Mouse (Mus musculus) G1E (cell line): Measurements from ENCODE around the gene Fzd9. TPM values are rescaled to one million over a fixed set of nuclear protein-coding genes. Genes with fewer than 3 reads are reported as not detected.
A peak's percentile ranks its signal among the peaks of the same experiment; 100 is the strongest.

Experiments
- ATAC-seq: 2 replicates; pipeline ENCODE4 v1.8.0; 2016; ENCODE audit warnings: mild to moderate bottlenecking; ENCODE audit not compliant: insufficient number of reproducible peaks, poor library complexity, low FRiP score, severe bottlenecking; ENCODE audit errors: extremely low read depth
- DNase-seq: peaks from one replicate; pipeline ENCODE4 v3.0.0; 2012; ENCODE audit warnings: low spot score
- H3K27me3 ChIP-seq: 2 replicates; pipeline ENCODE4 v1.6.1; 2012; ENCODE audit warnings: mild to moderate bottlenecking, low read length, inconsistent platforms; ENCODE audit not compliant: insufficient read depth
- H3K36me3 ChIP-seq: replicated peaks from 2 replicates; pipeline ENCODE3; 2012; ENCODE audit warnings: mild to moderate bottlenecking, inconsistent platforms
- H3K4me1 ChIP-seq: 2 replicates; pipeline ENCODE4 v1.6.1; 2012; ENCODE audit warnings: low read depth, low read length, inconsistent platforms, mixed read lengths; ENCODE audit not compliant: insufficient read depth
- H3K4me3 ChIP-seq: 2 replicates; pipeline ENCODE4 v1.5.1; 2012; ENCODE audit warnings: low read depth, mild to moderate bottlenecking, inconsistent platforms, low read length, moderate library complexity, mixed read lengths
- H3K9me3 ChIP-seq: replicated peaks from 2 replicates; pipeline ENCODE4 v1.6.1; 2012; ENCODE audit warnings: inconsistent platforms
- CTCF ChIP-seq: IDR thresholded peaks from 2 replicates; pipeline ENCODE4 v1.5.1; 2012; ENCODE audit warnings: low read depth, low read length, inconsistent platforms, mixed read lengths
- GATA1 ChIP-seq: IDR thresholded peaks from 2 replicates; pipeline ENCODE4 v1.6.1; 2012; ENCODE audit warnings: borderline replicate concordance, low read length, inconsistent platforms, mixed read lengths
- GATA2 ChIP-seq: IDR thresholded peaks from 2 replicates; pipeline ENCODE4 v1.6.1; 2012; ENCODE audit warnings: low read depth, low read length, inconsistent platforms, borderline replicate concordance
- POLR2AphosphoS5 ChIP-seq: IDR thresholded peaks from 2 replicates; pipeline ENCODE4 v1.6.1; 2012; ENCODE audit warnings: low read depth, low read length, inconsistent platforms; ENCODE audit not compliant: insufficient replicate concordance
- TAL1 ChIP-seq: conservative IDR thresholded peaks from 2 replicates; pipeline ENCODE4 v1.6.1; 2012; ENCODE audit warnings: low read depth, low read length, inconsistent platforms, mixed read lengths
- polyA plus RNA-seq: library from polyadenylated mRNA; stranded (reverse); fragments of >175 nt; gene quantifications from 2 replicates; pipeline ENCODE4 v1.2.3, GENCODE M21; 2012
- total RNA-seq, 2 experiments: library from RNA; stranded (forward) in 1 of 2; stranded (reverse) in 1 of 2; fragments of 200-1000 nt in 1 of 2; fragments of >200 nt in 1 of 2; fragmentation: Nextera tagmentation in 1 of 2; gene quantifications; 2 replicates each; pipeline ENCODE4 v1.2.3; 2014 to 2017

The Fzd9 gene
- total and polyA plus RNA-seq, 3 experiments: 0.66 TPM; not detected in 2

DNA sequence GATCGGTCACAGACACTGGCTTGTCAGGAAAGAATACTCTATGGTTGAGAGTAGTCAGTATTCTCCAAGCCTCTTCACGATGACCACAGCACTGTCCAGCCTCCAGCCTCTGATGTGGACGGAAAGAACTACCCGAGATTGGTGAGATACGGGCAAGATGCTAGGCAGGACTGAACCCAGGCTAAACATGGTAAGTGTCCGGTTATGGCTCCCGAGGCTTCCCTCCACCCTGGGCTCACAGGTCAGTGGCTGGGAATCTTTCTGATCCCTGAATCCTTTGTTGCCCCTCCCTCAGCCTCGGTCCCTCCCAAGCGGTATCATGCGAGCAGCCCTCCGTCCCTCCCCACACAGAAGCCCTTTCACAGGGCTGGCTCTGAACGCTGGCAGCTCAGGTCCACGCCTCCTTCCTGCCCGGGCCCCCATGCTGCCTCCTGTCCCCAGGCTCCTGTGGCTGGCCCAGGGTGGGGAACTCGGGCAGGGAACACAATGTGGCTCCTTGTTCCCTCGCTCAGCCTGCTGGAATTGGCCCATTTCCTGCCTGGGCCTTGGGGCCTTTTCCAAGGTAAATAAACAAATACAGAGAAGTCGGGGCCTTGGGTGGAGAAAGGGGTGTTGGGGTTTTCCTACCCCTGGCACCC lies 13.0 kb upstream of the Fzd9 start:
- Histone ChIP-seq H3K4me1 (no peaks in the 10 kb centered on the region), H3K27me3 (peaks cover 19% of the 10 kb centered on the region; the same call in 1 of the 2 replicates), H3K9me3 (no peaks in the 10 kb centered on the region), H3K36me3 (no peaks in the 10 kb centered on the region), H3K4me3 (no peak overlapping the region)
- ATAC-seq: no peak
- TF ChIP-seq TAL1: no peak
- TF ChIP-seq GATA2: no peak
- TF ChIP-seq POLR2AphosphoS5: no peak
- TF ChIP-seq CTCF: no peak
- TF ChIP-seq GATA1: no peak
- no peak for DNase-seq

DNA sequence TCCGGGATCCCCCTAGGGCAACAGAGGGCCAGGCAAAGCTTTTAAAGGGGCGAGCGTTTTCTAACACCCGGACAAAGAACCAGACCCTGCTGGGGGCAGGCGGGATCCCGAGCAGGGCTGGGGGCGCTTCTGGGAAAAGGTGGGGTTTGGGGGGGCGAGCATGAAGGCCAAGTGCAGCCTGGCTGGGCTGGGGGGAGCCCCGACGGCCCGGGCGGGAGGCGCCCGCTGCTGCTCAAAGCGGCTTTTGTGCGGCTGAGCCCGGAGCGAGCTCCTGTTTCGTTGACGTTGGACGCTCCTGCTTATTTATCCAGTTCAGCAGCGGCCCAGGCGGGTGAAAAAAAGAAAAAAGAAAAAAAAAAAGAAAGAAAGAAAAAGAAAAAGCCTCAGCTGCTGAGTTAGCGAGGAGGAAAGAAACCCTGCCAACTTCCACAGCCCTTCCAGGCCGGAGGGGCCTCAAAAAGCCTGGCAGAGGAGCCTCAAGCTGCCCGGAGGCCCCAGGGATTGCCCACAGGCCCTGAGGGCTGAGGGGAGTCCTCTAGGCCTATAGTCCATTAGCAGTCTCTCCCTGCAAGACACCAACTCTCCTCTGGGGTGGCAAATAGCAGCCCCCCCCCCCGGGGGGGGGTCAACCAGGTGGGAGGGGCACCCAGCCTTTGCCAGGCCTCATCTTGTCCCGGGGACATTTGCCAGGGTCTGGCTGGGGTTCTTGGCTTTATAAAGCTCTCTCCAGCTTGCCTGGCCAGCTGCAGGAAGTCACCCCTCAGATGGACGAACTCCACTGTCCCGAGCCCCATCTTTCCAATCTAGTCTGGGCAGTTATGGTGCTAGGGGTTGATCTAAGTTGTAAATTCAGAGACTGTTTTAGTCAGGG lies 7.5 kb upstream of the Fzd9 start:
- H3K4me1 ChIP-seq: peaks cover 8% of the 10 kb centered on the region; the same call in 1 of the 2 replicates
- DNase-seq (no peak), ATAC-seq (no peak)
- H3K4me3 ChIP-seq: no peak overlapping the region
- H3K9me3 ChIP-seq: peaks cover 6% of the 10 kb centered on the region
- TF ChIP-seq CTCF: no peak
- no peak for TF ChIP-seq POLR2AphosphoS5
- TF ChIP-seq TAL1: no peak
- TF ChIP-seq GATA2: no peak
- peaks cover 30% of the 10 kb centered on the region for H3K27me3 ChIP-seq
- no peaks in the 10 kb centered on the region for H3K36me3 ChIP-seq

DNA sequence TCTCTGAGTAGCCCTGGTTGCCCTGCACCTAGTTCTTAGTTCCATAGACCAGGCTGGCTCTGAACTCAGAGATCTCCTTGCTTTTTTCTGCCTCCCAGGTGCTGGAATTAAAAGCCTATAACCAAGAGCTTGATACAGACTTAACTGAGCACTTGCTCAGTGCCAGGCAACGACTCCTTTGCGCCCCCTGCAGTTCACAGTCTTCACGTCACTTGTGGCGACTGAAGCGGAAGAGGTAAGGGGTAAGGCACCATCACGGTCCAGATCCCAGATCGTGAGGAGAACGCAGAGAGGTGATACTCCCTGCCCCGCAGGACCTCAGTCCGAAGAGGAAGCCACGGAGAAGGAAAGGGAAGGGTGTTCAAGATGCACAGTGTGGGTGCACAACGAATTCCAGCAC lies 6.5 kb upstream of the Fzd9 start:
- Histone ChIP-seq H3K4me1 (peaks cover 8% of the 10 kb centered on the region; the same call in 1 of the 2 replicates), H3K9me3 (peaks cover 6% of the 10 kb centered on the region), H3K36me3 (no peaks in the 10 kb centered on the region), H3K4me3 (no peak overlapping the region), H3K27me3 (peaks cover 30% of the 10 kb centered on the region)
- TF ChIP-seq POLR2AphosphoS5 (no peak), GATA2 (no peak), TAL1 (no peak), GATA1 (no peak), CTCF (no peak)
- ATAC-seq: no peak
- no peak for DNase-seq

DNA sequence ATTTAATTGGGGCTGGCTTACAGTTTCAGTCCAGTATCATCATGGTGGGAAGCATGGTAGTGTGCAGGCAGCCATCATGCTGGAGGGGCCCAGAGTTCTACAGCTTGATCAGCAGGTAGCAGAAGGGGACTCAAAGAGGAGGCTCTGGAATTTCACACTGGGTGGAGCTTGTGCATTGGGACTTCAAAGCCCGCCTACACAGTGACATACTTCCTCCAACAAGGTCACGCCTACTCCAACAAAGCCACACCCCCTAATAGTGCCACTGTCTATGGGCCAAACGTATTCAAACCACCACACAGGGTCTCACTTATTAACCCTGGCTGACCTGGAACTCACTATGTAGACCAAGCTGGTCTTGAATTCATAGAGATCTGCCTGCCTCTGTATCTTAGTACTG lies 5.1 kb upstream of the Fzd9 start:
- Histone ChIP-seq H3K27me3 (peaks cover 31% of the 10 kb centered on the region), H3K36me3 (no peaks in the 10 kb centered on the region), H3K4me3 (no peak overlapping the region), H3K4me1 (peaks cover 11% of the 10 kb centered on the region), H3K9me3 (peaks cover 6% of the 10 kb centered on the region)
- TF ChIP-seq GATA2 (no peak), CTCF (no peak), GATA1 (no peak)
- ATAC-seq (no peak), DNase-seq (no peak)

DNA sequence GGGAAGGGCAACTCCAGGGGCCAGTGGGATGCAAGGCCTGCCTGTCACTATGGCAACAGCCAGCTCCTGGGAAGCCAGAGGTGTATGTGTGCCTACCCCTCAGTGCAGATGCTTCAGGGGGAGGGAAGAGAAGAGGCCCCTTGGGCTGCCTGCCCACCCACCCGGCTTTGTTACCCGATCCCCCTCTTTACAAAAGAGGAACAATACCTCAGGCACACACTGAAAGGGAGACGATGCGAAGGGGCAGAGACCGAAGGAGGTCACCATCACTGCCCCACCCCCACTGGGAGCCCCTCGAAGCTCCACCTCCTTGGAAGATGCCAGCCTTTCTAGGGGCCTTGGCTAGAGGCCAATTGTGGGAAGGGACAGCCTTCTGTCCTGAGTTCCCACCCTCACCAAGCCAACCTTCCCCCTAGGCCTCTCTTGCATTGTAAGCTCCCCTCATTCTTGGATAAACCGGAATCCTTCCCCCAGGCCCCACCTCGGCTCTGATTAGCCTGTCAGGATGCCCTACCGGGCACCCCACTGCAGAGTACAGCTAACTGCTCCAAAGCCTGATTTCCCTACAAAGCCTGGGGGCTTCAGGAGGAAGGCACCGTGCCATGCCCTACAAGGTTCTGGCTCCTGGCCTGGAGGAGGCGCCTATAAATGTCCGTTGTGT lies 2.8 kb upstream of the Fzd9 start:
- Histone ChIP-seq H3K4me3 (no peak overlapping the region), H3K9me3 (peaks cover 19% of the 10 kb centered on the region), H3K4me1 (peaks cover 26% of the 10 kb centered on the region), H3K36me3 (peaks cover 8% of the 10 kb centered on the region), H3K27me3 (peaks cover 36% of the 10 kb centered on the region)
- ATAC-seq (no peak), DNase-seq (no peak)
- TF ChIP-seq GATA1 (no peak), POLR2AphosphoS5 (no peak), TAL1 (no peak), CTCF (no peak), GATA2 (no peak)

DNA sequence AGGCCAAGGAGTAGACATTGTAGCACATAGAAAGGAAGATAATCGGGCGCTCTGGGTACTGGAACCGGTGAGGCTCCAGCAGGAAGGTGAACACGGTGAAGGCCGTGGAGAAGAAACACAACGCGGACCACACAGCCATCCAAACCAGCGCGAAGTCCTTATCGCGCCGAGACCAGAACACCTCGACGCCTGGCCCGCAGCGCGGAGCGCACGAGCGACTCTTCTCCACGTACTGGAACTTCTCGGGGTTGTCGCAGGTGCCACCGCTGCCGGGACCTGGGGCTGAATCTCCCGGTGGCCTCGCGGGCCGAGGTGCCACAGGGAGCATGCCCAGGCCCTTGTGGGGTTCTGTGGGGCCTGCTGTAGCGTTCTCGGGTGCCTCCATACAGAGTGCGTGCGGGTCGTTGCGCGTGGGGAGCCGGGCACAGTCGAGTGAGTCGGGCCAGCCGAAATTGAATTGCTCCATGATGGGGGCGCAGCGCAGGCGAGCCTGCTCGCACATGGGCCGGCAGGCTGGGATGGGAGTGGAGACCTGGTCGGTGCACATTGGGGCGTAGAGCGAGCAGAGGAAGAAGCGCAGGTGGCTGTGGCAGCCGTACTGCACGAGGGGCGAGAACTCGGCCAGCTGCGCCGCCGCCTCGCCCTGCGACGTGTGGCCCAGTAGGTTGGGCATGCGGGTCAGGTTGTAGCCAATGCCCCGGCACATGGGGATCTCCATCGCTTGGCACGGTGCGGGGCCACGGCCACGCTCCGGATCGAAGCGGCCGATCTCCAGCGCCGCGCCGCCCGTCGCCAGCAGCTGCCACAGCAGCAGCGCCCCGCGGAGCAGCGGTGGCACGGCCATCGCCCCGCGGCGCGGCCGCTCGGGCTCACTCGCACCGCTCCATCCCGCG lies 598 bp downstream of the Fzd9 start:
- no peak for DNase-seq
- TF ChIP-seq GATA1 (no peak), TAL1 (no peak), CTCF (no peak), POLR2AphosphoS5 (no peak), GATA2 (no peak)
- ATAC-seq: no peak
- peaks cover 35% of the 10 kb centered on the region for H3K36me3 ChIP-seq
- peaks cover 30% of the 10 kb centered on the region for H3K27me3 ChIP-seq
- peak overlapping the region; percentile 74 for H3K4me3 ChIP-seq
- H3K4me1 ChIP-seq: peaks cover 28% of the 10 kb centered on the region
- peaks cover 13% of the 10 kb centered on the region for H3K9me3 ChIP-seq
